Mouse (Mus musculus) adrenal gland, adult 8-10 months (tissue): ENCODE measurements around the gene Gm45716. TPM values are rescaled to one million over a fixed set of nuclear protein-coding genes. Genes with fewer than 3 reads are reported as not detected.
"Not testable (repeated sequence)": the region's sequence is repeated elsewhere in the genome, so short reads cannot be mapped to it uniquely, and the experiment has no call there.

Experiments used
- DNase-seq: peaks from one replicate; pipeline ENCODE4 v3.0.0; 2022
- total RNA-seq, 4 experiments: library from RNA; stranded (reverse); gene quantifications; 2 replicates each; pipeline ENCODE4 v1.2.4; 2022

Gene Gm45716
- total RNA-seq, 4 experiments from 2014 or later = 0.70 to 5.6 (median 2.0) TPM

GRCm38 (mm10) chr11:90250730-90251129, 63.2 kb downstream of the Gm45716 start:
- no peak for DNase-seq

GRCm38 (mm10) chr11:90251923-90252322, 64.4 kb downstream of the Gm45716 start:
- no peak for DNase-seq

DNA sequence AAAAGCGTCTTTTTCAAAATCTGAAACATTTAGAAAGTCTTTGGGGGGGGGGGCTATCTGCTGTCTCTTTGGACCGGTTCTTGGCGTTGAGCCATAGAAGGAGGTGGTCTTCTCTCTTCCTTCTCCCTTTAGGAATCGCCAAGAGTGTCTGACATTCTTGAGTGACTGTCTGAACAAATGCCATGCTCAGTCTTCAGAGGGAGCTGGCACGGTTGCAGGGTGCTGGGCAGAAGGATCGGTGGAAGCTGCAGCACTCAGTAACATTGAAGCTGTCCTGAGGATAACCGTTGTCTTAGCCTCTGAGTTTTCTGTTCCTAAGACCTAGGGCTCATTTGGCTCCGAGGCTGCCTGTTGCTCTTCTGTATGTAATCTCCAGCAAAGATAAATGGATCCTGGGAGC, 64.9 kb downstream of the Gm45716 start:
- DNase-seq = no peak

DNA sequence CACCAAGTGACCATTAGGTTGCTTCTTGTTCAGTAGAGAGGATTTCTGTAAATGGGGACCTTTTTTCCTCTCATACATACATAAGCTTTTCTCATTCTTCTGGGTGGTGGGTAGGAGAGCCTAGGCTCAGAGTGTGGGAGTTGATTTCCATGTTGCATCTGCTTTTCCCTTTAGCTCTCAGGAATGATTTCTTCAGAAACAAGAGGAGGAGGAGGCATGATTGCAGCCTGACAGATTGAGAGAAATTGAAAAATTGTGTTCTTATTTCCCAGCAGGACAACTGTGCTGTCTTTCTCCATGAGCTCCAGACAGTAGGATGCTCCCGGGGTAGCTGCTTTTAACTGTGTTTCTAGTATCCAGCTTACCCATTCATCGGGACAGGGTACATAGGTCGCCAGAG, 67.1 kb downstream of the Gm45716 start:
- no peak for DNase-seq

DNA sequence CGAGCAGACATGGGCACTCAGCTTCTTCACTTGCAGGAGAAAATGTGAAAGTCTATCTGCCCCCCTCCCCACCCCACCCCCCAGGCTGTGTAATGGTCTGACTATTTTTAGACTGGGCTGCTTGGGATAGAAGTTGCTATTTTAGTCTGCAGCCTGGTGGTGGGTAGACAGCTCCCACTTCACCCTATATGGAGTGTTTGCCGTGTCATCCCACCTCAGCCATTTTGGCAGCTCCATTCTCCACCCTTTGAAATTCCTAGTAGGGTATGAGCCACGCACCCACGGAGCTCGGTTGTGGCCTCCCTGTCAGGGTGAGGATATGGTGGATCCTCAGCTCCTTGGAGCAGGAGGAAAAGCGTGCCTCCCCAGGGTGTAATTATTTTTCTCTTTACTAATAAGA, 68.2 kb downstream of the Gm45716 start:
- no peak for DNase-seq

GRCm38 (mm10) chr11:90256833-90257525, 69.5 kb downstream of the Gm45716 start:
- DNase-seq = no peak

- DNase-seq = no peak
Observed at GRCm38 (mm10) chr11:90258321-90258927, 70.9 kb downstream of the Gm45716 start.

GRCm38 (mm10) chr11:90259071-90259470, 71.6 kb downstream of the Gm45716 start:
- no peak for DNase-seq

GRCm38 (mm10) chr11:90259826-90260225, 72.3 kb downstream of the Gm45716 start:
- no peak for DNase-seq

- DNase-seq = no peak
Observed at GRCm38 (mm10) chr11:90264180-90264579, 76.7 kb downstream of the Gm45716 start.

GRCm38 (mm10) chr11:90265581-90265980, 78.1 kb downstream of the Gm45716 start:
- no peak for DNase-seq

DNA sequence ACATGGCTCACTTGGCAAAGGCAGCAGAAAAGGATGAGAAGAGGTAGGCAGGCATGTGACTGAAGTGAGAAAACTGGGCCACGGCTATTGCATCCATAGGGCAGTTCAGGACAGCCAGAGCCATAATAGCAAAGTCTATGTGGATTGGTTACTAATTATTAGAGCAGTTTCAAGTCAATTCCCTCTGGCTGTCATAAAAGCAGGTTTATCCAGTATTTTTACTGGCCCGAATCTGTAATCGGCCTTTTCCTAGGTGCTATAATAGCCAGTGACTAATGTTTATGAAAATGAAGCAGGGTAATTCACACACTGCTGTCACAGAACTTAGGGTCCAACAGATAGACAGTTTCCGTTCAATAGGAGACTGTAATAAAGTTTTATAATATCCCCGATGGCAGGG, 81.5 kb downstream of the Gm45716 start:
- DNase-seq = no peak

- no peak for DNase-seq
Observed at GRCm38 (mm10) chr11:90269398-90270123, 82.1 kb downstream of the Gm45716 start.

GRCm38 (mm10) chr11:90270132-90270877, 82.8 kb downstream of the Gm45716 start:
- no peak for DNase-seq

DNA sequence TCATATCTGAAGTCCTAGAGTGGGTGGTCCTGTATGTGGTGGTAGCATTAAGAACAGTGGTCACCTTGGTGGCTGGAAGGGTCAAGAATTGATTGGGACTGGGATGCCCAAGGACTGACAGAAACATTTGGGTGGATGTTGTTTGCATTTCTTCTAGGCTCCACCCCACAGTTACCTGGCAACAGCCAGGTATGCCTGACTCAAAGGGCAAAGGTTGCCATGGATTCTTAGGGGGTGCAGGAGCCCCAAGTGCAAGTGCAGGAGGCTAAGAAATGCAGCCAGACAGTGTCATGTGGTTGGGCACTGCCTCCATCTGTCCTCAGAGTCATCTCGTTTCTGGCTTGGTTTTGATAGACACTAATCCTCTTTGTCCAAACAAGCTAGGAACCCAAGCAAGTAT, 86.7 kb downstream of the Gm45716 start:
- no peak for DNase-seq

DNA sequence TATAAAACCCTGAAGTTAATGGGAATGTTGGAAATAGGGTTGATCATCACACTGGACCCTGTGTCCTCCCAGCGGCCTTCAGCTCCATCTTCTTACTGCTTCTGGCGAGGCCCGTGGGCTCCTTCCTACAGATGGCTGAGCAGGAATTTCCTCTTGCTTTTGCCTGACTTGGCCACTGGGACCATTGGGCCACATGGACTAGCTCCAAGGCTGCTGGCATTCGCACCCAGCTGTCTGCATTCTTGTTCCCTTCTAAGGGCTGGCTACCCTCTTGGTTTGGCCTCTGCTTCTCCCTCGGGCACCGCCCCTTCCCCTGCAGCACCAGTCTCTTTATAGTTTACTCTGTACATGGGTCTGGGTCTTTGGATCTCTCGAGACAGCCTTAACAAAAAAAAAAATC, 88.2 kb downstream of the Gm45716 start:
- DNase-seq = peak; percentile 16

- peak; percentile 19 for DNase-seq
Observed at GRCm38 (mm10) chr11:90276150-90276549, 88.7 kb downstream of the Gm45716 start.

DNA sequence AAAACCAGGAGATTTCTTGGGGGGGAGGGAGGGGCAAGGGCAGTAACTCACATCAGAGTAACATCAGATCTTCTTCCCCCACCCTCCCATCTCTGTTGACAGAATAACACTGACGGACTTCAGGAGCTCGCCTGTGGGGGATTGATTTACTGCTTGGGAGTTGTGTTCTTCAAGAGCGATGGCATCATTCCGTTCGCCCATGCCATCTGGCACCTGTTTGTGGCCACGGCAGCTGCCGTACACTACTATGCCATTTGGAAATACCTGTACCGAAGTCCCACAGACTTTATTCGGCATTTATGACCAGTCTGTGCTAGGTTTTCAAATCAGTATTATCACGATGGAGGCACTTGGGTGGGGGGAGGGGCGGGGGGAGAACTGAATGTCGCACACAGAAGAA, 89.1 kb downstream of the Gm45716 start:
- DNase-seq = no peak

GRCm38 (mm10) chr11:90280069-90280468, 92.6 kb downstream of the Gm45716 start:
- no peak for DNase-seq

DNA sequence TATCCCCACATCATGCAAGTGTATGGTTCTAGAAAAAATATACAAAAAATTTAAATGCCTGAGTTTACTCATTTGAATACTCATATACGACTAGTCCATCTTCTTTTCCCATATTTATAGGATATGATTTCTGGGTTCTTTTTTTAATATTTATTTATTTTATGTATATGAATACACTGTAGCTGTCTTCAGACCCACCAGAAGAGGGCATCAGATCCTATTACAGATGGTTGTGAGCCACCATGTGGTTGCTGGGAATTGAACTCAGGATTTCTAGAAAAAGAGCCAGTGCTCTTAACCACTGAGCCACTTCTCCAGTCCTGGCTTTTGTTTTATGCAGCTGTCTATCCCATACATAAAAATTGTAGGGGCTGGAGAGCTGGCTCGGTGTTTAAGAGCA, 94.5 kb downstream of the Gm45716 start:
- DNase-seq = not testable (repeated sequence)

GRCm38 (mm10) chr11:90283159-90283558, 95.7 kb downstream of the Gm45716 start:
- no peak for DNase-seq

- no peak for DNase-seq
Observed at GRCm38 (mm10) chr11:90283601-90284000, 96.1 kb downstream of the Gm45716 start.

- no peak for DNase-seq
Observed at GRCm38 (mm10) chr11:90284079-90284478, 96.6 kb downstream of the Gm45716 start.
